Mouse (Mus musculus) MEL (cell line): Measurements from ENCODE around the gene Wipf1. TPM values are rescaled to one million over a fixed set of nuclear protein-coding genes. Genes with fewer than 3 reads are reported as not detected.

Experiments used
- DNase-seq: peaks from one replicate; pipeline ENCODE4 v3.0.0; 2011; ENCODE audit warnings: low read depth, low spot score
- H3K27ac ChIP-seq: 2 replicates; pipeline ENCODE4 v1.5.1; 2012; ENCODE audit warnings: low read depth, mild to moderate bottlenecking, control low read depth, low read length, moderate library complexity; ENCODE audit not compliant: control insufficient read depth
- H3K27me3 ChIP-seq, 2 experiments: fragments of 150-350 bp in 1 of 2; sonication (generic) in 1 of 2; 2 replicates each; pipeline ENCODE4 v1.6.1; 2012; ENCODE audit warnings: low read length in 2 of 2, mild to moderate bottlenecking in 2 of 2, improper control_type of control experiment in 1 of 2, moderate library complexity in 1 of 2; ENCODE audit not compliant: insufficient read depth in 2 of 2, control insufficient read depth in 1 of 2
- H3K36me3 ChIP-seq, 2 experiments: 2 replicates each; pipeline ENCODE4 v1.6.1; 2012 to 2014; ENCODE audit warnings: low read length in 2 of 2, improper control_type of control experiment in 1 of 2, inconsistent platforms in 1 of 2, mild to moderate bottlenecking in 1 of 2; ENCODE audit not compliant: insufficient read depth in 2 of 2, control insufficient read depth in 1 of 2
- H3K4me1 ChIP-seq, 2 experiments: fragments of 150-350 bp in 1 of 2; sonication (generic) in 1 of 2; 2 replicates each; pipeline ENCODE4 v1.6.1; 2012; ENCODE audit warnings: low read length in 2 of 2, improper control_type of control experiment in 1 of 2, mild to moderate bottlenecking in 1 of 2; ENCODE audit not compliant: insufficient read depth in 2 of 2, control insufficient read depth in 1 of 2
- H3K4me3 ChIP-seq, 2 experiments: fragments of 150-350 bp in 1 of 2; sonication (generic) in 1 of 2; 2 replicates each; pipeline ENCODE4 v1.5.1; 2012; ENCODE audit warnings: low read depth in 2 of 2, low read length in 2 of 2, mild to moderate bottlenecking in 2 of 2, moderate library complexity in 2 of 2, control low read depth in 1 of 2, improper control_type of control experiment in 1 of 2; ENCODE audit not compliant: control insufficient read depth in 1 of 2, insufficient read depth in 1 of 2
- H3K79me2 ChIP-seq: 2 replicates; pipeline ENCODE4 v1.6.1; 2012; ENCODE audit warnings: mild to moderate bottlenecking, low read length, moderate library complexity; ENCODE audit not compliant: control insufficient read depth, poor library complexity, insufficient read depth
- H3K9ac ChIP-seq: 2 replicates; pipeline ENCODE4 v1.6.1; 2012; ENCODE audit warnings: low read depth, mild to moderate bottlenecking, control low read depth, low read length, moderate library complexity; ENCODE audit not compliant: control insufficient read depth, poor library complexity, severe bottlenecking
- H3K9me3 ChIP-seq: fragments of 150-350 bp; sonication (generic); replicated peaks from 2 replicates; pipeline ENCODE4 v1.6.1; 2012; ENCODE audit warnings: mild to moderate bottlenecking, low read length, improper control_type of control experiment, moderate library complexity; ENCODE audit not compliant: insufficient read depth
- CTCF ChIP-seq, 3 experiments: IDR thresholded peaks in 2 of 3; conservative IDR thresholded peaks in 1 of 3; 2 replicates each; pipeline ENCODE4 v1.5.1; 2011 to 2012; ENCODE audit warnings: low read length in 3 of 3, low read depth in 2 of 3, mild to moderate bottlenecking in 2 of 3, improper control_type of control experiment in 1 of 3, inconsistent platforms in 1 of 3, mixed read lengths in 1 of 3, moderate library complexity in 1 of 3; ENCODE audit not compliant: control insufficient read depth in 1 of 3, insufficient read depth in 1 of 3, poor library complexity in 1 of 3, severe bottlenecking in 1 of 3
- EP300 ChIP-seq, 2 experiments: IDR thresholded peaks; 2 replicates each; pipeline ENCODE4 v1.6.1; 2011; ENCODE audit warnings: improper control_type of control experiment in 2 of 2, low read length in 2 of 2, low read depth in 1 of 2, mild to moderate bottlenecking in 1 of 2
- ETS1 ChIP-seq: IDR thresholded peaks from 2 replicates; pipeline ENCODE4 v1.6.1; 2012; ENCODE audit warnings: low read depth, mild to moderate bottlenecking, inconsistent platforms, low read length, improper control_type of control experiment, moderate library complexity
- KAT2A ChIP-seq: conservative IDR thresholded peaks from 2 replicates; pipeline ENCODE4 v1.6.1; 2012; ENCODE audit warnings: low read depth, low read length, improper control_type of control experiment, inconsistent platforms
- MEF2A ChIP-seq: IDR thresholded peaks from 2 replicates; pipeline ENCODE4 v1.6.1; 2014; ENCODE audit warnings: low read depth, mild to moderate bottlenecking, inconsistent platforms, low read length, improper control_type of control experiment; ENCODE audit not compliant: poor library complexity, insufficient replicate concordance, severe bottlenecking; ENCODE audit errors: extremely low read depth
- MYC ChIP-seq: IDR thresholded peaks from 2 replicates; pipeline ENCODE4 v1.6.1; 2011; ENCODE audit warnings: low read depth, mild to moderate bottlenecking, low read length, improper control_type of control experiment, moderate library complexity
- POLR2AphosphoS5 ChIP-seq: IDR thresholded peaks from 2 replicates; pipeline ENCODE4 v1.6.1; 2012; ENCODE audit warnings: low read depth, borderline replicate concordance, mild to moderate bottlenecking, inconsistent platforms, low read length, moderate library complexity, mixed read lengths
- TAL1 ChIP-seq: IDR thresholded peaks from 2 replicates; pipeline ENCODE4 v1.6.1; 2012; ENCODE audit warnings: mild to moderate bottlenecking, inconsistent platforms, low read length, moderate library complexity, mixed read lengths
- TCF12 ChIP-seq: IDR thresholded peaks from 2 replicates; pipeline ENCODE4 v1.6.1; 2014; ENCODE audit warnings: low read depth, mild to moderate bottlenecking, inconsistent platforms, low read length, improper control_type of control experiment, moderate library complexity
- ZMIZ1 ChIP-seq: IDR thresholded peaks from 2 replicates; pipeline ENCODE4 v1.6.1; 2012; ENCODE audit warnings: low read depth, mild to moderate bottlenecking, inconsistent platforms, low read length, improper control_type of control experiment, moderate library complexity
- ZNF384 ChIP-seq: IDR thresholded peaks from 2 replicates; pipeline ENCODE4 v1.6.1; 2012; ENCODE audit warnings: low read depth, mild to moderate bottlenecking, inconsistent platforms, low read length, improper control_type of control experiment
- polyA plus RNA-seq, 2 experiments: library from polyadenylated mRNA; stranded (reverse) in 1 of 2; unstranded in 1 of 2; fragments of >175 nt in 1 of 2; fragments of >200 nt in 1 of 2; gene quantifications; 2 replicates each; pipeline versions ENCODE4 v1.2.1 to v1.2.4; 2012; ENCODE audit warnings: low replicate concordance in 2 of 2, low read depth in 1 of 2; ENCODE audit not compliant: insufficient read length in 2 of 2, insufficient read depth in 1 of 2, missing spikeins in 1 of 2
- total RNA-seq: library from RNA; depleted of rRNA; stranded (reverse); fragments of 300-350 nt; gene quantifications from 2 replicates; pipeline ENCODE4 v1.2.3, GENCODE M21; 2012

Gene Wipf1
- total and polyA plus RNA-seq, 3 experiments: 5.2 to 83.9 (median 27.1) TPM

GRCm38 (mm10) chr2:73485236-73486119, 44.1 kb downstream of the Wipf1 start (continued):
- peak; percentile 14 to 33; a peak in 1 of 4 replicates for TF ChIP-seq EP300 (IDR thresholded peaks at IDR 0.05; ENCODE audit: low read depth in 1 of 2, low read length in 2 of 2)
- peak; percentile 7; the same call in 1 of the 2 replicates for TF ChIP-seq TCF12
- TF ChIP-seq MEF2A: no peak
- TF ChIP-seq MYC: peak; percentile 68; the same call in 1 of the 2 replicates
- no peak for TF ChIP-seq ZNF384
- 0 out of 2 replicates have a peak, but pooled peaks have one; percentile 44 for TF ChIP-seq POLR2AphosphoS5
- TF ChIP-seq TAL1: no peak

GRCm38 (mm10) chr2:73484561-73485235, 44.8 kb downstream of the Wipf1 start:
- DNase-seq: no peak
- Histone ChIP-seq H3K9ac (peak overlapping the region; percentile 77), H3K4me1 (peaks cover 0 to 16% of the 10 kb centered on the region in 2 experiments; a peak in 2 of 4 replicates), H3K4me3 (peak overlapping the region; percentile 64 to 74)
- TF ChIP-seq KAT2A (no peak), ZMIZ1 (0 out of 2 replicates have a peak, but pooled peaks have one; percentile 5)
- TF ChIP-seq, all 39 proteins: peak for 1
- Histone ChIP-seq H3K36me3 (peaks cover 0 to 12% of the 10 kb centered on the region in 2 experiments; a peak in 2 of 4 replicates), H3K27ac (peak overlapping the region; percentile 94), H3K9me3 (no peaks in the 10 kb centered on the region), H3K27me3 (no peaks in the 10 kb centered on the region), H3K79me2 (peaks cover 34% of the 10 kb centered on the region)

- Histone ChIP-seq H3K36me3 (peaks cover 0 to 17% of the 10 kb centered on the region in 2 experiments; a peak in 2 of 4 replicates), H3K27ac (no peak overlapping the region), H3K4me3 (no peak overlapping the region), H3K4me1 (peaks cover 6 to 16% of the 10 kb centered on the region in 2 experiments), H3K9ac (no peak overlapping the region), H3K79me2 (peaks cover 29% of the 10 kb centered on the region), H3K9me3 (no peaks in the 10 kb centered on the region), H3K27me3 (no peaks in the 10 kb centered on the region)
- TF ChIP-seq ETS1 (no peak), CTCF (IDR thresholded peaks at IDR 0.05 in 2 of 3, conservative IDR thresholded peaks at IDR 0.05 in 1 of 3; ENCODE audit: control insufficient read depth in 1 of 3, insufficient read depth in 1 of 3, low read depth in 2 of 3, low read length in 3 of 3, poor library complexity in 1 of 3, severe bottlenecking in 1 of 3) (peak; percentile 37 to 51 (median 49))
- peak; percentile 23 for DNase-seq
Observed at GRCm38 (mm10) chr2:73478805-73479204, 50.7 kb downstream of the Wipf1 start.
